Mouse (Mus musculus) heart, embryonic 11.5 days (tissue): ENCODE results near the gene Taar8c. TPM values are rescaled to one million over a fixed set of nuclear protein-coding genes. Genes with fewer than 3 reads are reported as not detected.
"Not testable (repeated sequence)": the region's sequence is repeated elsewhere in the genome, so short reads cannot be mapped to it uniquely, and the experiment has no call there.

ENCODE experiments used
- ATAC-seq: fragments of 200-750 bp; cut with Nextera tagmentation; replicated peaks from 2 replicates; pipeline ENCODE4 v1.8.0; 2017; ENCODE audit warnings: moderate library complexity; ENCODE audit not compliant: insufficient number of reproducible peaks, low FRiP score, low TSS enrichment
- H3K27ac ChIP-seq: fragments of 300-500 bp; sonication (generic); 2 replicates; pipeline ENCODE4 v1.5.1; 2014; ENCODE audit warnings: mild to moderate bottlenecking, low read depth, low read length
- H3K27me3 ChIP-seq: fragments of 300-500 bp; sonication (generic); 2 replicates; pipeline ENCODE4 v1.6.1; 2014; ENCODE audit warnings: mild to moderate bottlenecking, low read length, mixed read lengths; ENCODE audit not compliant: control insufficient read depth, insufficient read depth
- H3K36me3 ChIP-seq: fragments of 300-500 bp; sonication (generic); 2 replicates; pipeline ENCODE4 v1.6.1; 2014; ENCODE audit warnings: mild to moderate bottlenecking, low read length, moderate library complexity, mixed read lengths; ENCODE audit not compliant: control insufficient read depth, insufficient read depth
- H3K4me1 ChIP-seq: fragments of 300-500 bp; sonication (generic); 2 replicates; pipeline ENCODE4 v1.6.1; 2014; ENCODE audit warnings: low read length; ENCODE audit not compliant: control insufficient read depth, insufficient read depth
- H3K4me2 ChIP-seq: fragments of 300-500 bp; sonication (generic); 2 replicates; pipeline ENCODE4 v1.6.1; 2014; ENCODE audit warnings: mild to moderate bottlenecking, moderate library complexity
- H3K4me3 ChIP-seq: fragments of 300-500 bp; sonication (generic); 2 replicates; pipeline ENCODE4 v1.5.1; 2014; ENCODE audit warnings: low read depth, low read length
- H3K9ac ChIP-seq: fragments of 300-500 bp; sonication (generic); 2 replicates; pipeline ENCODE4 v1.6.1; 2014; ENCODE audit warnings: mild to moderate bottlenecking, low read depth, low read length, moderate library complexity
- H3K9me3 ChIP-seq: fragments of 300-500 bp; sonication (generic); replicated peaks from 2 replicates; pipeline ENCODE4 v1.6.1; 2016; ENCODE audit warnings: low read length; ENCODE audit not compliant: control insufficient read depth
- WGBS: fragments of 180-500 bp; shearing (Covaris S2); extraction: QIAGEN DNeasy Blood & Tissue Kit; methylation state at CpG from one replicate; pipeline ENCODE4 v1.1.7; 2014; ENCODE audit not compliant: insufficient replicate concordance; 5-methylcytosine and 5-hydroxymethylcytosine counted together
- polyA plus RNA-seq: library from polyadenylated mRNA; unstranded; fragments of >200 nt; fragmentation: Nextera tagmentation; extraction: Ambion mirVana; gene quantifications from 2 replicates; pipeline ENCODE4 v1.2.1, GENCODE M21; 2014

The Taar8c gene
- not detected in 2 replicates for polyA plus RNA-seq

- H3K36me3 ChIP-seq, H3K27ac ChIP-seq, H3K9ac ChIP-seq, H3K27me3 ChIP-seq, H3K4me1 ChIP-seq, ATAC-seq, H3K4me2 ChIP-seq, H3K9me3 ChIP-seq, H3K4me3 ChIP-seq: not testable (repeated sequence)
- WGBS = 61% methylated on average over 1 of the region's 3 CpGs
These were observed at the start of gene Taar8c for GRCm38 (mm10) chr10:24101812-24102211. Taar8c (minus strand) TSS chr10:24101912.

DNA sequence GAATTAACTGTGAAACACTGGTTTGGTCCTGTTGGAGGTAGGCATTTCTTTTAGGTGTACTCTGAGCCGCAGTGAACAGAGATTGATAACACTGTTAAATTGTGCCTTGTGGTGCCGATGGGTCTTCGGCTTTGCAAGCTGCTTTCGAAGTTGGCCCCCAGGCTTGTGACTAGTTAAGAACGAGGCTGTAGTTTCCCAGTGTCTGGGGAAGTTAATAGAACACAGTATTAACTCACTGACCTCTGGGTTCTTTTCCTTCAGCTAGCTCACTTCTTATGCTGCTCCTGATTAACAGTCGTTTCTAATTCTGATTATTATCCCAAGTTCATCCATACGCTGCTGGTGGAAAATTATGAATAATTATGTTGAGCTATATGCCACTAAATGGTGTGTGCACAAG is 48.4 kb upstream of the Taar8c start:
- Histone ChIP-seq H3K9me3 (no peaks in the 10 kb centered on the region), H3K4me2 (peak overlapping the region; percentile 63), H3K9ac (no peak overlapping the region), H3K4me1 (peaks cover 9% of the 10 kb centered on the region), H3K4me3 (peak overlapping the region; percentile 78), H3K36me3 (no peaks in the 10 kb centered on the region), H3K27ac (no peak overlapping the region), H3K27me3 (no peaks in the 10 kb centered on the region)
- WGBS = 36% methylated on average over 7 of the region's 7 CpGs
- ATAC-seq = no peak

GRCm38 (mm10) chr10:24149135-24149781 is 47.5 kb upstream of the Taar8c start, which contains the start of gene Stx7:
Stx7 (plus strand) TSS chr10:24149302.
- Histone ChIP-seq H3K9me3 (no peaks in the 10 kb centered on the region), H3K27me3 (no peaks in the 10 kb centered on the region), H3K36me3 (no peaks in the 10 kb centered on the region), H3K4me2 (peak within 1 kb of the TSS; percentile 63), H3K9ac (peak within 1 kb of the TSS; percentile 88), H3K4me3 (peak within 1 kb of the TSS; percentile 78), H3K4me1 (peaks cover 9% of the 10 kb centered on the region), H3K27ac (peak within 1 kb of the TSS; percentile 82)
- WGBS = under 1% methylated on average over 41 of the region's 45 CpGs
- peak; percentile 95 for ATAC-seq

- 77% methylated on average over 3 of the region's 3 CpGs for WGBS
- H3K36me3 ChIP-seq = no peaks in the 10 kb centered on the region
- H3K4me2 ChIP-seq = no peak overlapping the region
- H3K9ac ChIP-seq = no peak overlapping the region
- no peak overlapping the region for H3K27ac ChIP-seq
- H3K4me3 ChIP-seq = no peak overlapping the region
- ATAC-seq = no peak
- H3K4me1 ChIP-seq = no peaks in the 10 kb centered on the region
- no peaks in the 10 kb centered on the region for H3K27me3 ChIP-seq
- no peaks in the 10 kb centered on the region for H3K9me3 ChIP-seq
These were observed 41.0 kb upstream of the Taar8c start for GRCm38 (mm10) chr10:24142735-24143134.

DNA sequence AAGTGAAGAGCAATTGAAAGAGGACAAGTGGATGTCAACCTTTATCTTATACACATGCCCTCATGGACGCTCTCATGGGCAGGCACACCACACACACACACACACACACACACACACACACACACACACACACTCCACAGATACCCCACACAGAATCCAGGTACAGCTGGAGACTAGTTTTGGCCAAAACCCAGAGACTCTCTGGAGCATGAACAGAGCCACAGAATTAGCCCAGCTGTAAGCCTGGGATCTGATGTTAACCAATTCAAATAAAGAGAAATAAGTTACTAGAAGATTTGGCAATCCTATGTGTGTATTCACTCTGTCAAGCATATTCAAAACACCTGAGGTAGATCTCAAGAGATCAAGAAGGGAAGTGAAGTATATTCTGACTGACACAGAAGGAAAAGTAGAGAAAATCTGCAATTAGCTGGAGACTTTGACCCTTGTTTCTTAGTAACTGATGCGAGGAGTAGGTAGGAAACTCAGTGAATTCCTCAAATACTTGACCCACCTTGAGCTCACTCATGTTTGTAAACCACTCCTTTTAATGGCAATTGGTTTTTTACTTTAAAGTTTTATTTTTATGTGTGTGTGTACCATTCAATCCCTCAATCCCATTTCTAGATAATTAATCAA is 37.0 kb upstream of the Taar8c start:
- H3K4me3 ChIP-seq = no peak overlapping the region
- H3K4me2 ChIP-seq = no peak overlapping the region
- no peaks in the 10 kb centered on the region for H3K9me3 ChIP-seq
- WGBS = 58% methylated on average over 2 of the region's 2 CpGs
- no peaks in the 10 kb centered on the region for H3K27me3 ChIP-seq
- no peak for ATAC-seq
- H3K36me3 ChIP-seq = no peaks in the 10 kb centered on the region
- H3K4me1 ChIP-seq = 0 out of 2 replicates have a peak, but pooled peaks cover 2% of the 10 kb centered on the region
- no peak overlapping the region for H3K9ac ChIP-seq
- H3K27ac ChIP-seq = no peak overlapping the region

GRCm38 (mm10) chr10:24134071-24134645 is 32.4 kb upstream of the Taar8c start:
- no peak for ATAC-seq
- WGBS = 35% methylated on average over 7 of the region's 7 CpGs
- Histone ChIP-seq H3K4me1 (peaks cover 7% of the 10 kb centered on the region; the same call in 1 of the 2 replicates), H3K9ac (no peak overlapping the region), H3K36me3 (no peaks in the 10 kb centered on the region), H3K4me3 (no peak overlapping the region), H3K27ac (no peak overlapping the region), H3K4me2 (no peak overlapping the region), H3K27me3 (no peaks in the 10 kb centered on the region), H3K9me3 (no peaks in the 10 kb centered on the region)

DNA sequence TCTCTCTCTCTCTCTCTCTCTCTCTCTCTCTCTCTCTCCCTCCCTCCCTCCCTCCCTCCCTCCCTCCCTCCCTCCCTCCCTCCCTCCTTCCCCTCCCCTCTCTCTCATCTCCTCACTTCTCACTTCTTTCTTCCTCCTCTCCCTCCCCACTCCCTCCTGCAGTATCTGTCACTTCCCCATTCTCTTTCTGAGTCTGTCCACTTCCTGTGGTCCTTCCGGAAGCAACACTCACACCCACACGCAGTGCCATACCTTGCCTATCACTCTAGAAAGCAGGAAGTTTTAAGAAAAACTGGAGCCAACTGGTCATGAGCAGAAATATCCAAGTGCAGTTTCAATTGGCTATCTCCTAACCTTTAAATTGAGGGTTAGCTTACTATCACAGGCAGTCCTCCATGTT is 31.4 kb upstream of the Taar8c start:
- Histone ChIP-seq H3K4me1 (peaks cover 7% of the 10 kb centered on the region; the same call in 1 of the 2 replicates), H3K4me3 (no peak overlapping the region), H3K36me3 (no peaks in the 10 kb centered on the region), H3K27me3 (no peaks in the 10 kb centered on the region), H3K9me3 (no peaks in the 10 kb centered on the region), H3K9ac (no peak overlapping the region), H3K4me2 (no peak overlapping the region), H3K27ac (no peak overlapping the region)
- no peak for ATAC-seq
- 35% methylated on average over 2 of the region's 2 CpGs for WGBS

- Histone ChIP-seq H3K27me3 (no peaks in the 10 kb centered on the region), H3K9me3 (no peaks in the 10 kb centered on the region), H3K4me1 (peaks cover 7% of the 10 kb centered on the region; the same call in 1 of the 2 replicates), H3K36me3 (no peaks in the 10 kb centered on the region), H3K27ac (no peak overlapping the region), H3K9ac (0 out of 2 replicates have a peak overlapping the region, but pooled peaks have one; percentile 39), H3K4me3 (no peak overlapping the region), H3K4me2 (peak overlapping the region; percentile 42)
- 22% methylated on average over 5 of the region's 5 CpGs for WGBS
- ATAC-seq = no peak
These were observed 30.6 kb upstream of the Taar8c start for GRCm38 (mm10) chr10:24132273-24132672.
